Mouse (Mus musculus): ENCODE measurements around the gene Rgs10. TPM values are rescaled to one million over a fixed set of nuclear protein-coding genes. Genes with fewer than 3 reads are reported as not detected.
A peak's percentile ranks its signal among the peaks of the same experiment; 100 is the strongest.

Gene Rgs10
- total RNA-seq, 1 experiment from 2014 or later: 46.9 TPM

DNA sequence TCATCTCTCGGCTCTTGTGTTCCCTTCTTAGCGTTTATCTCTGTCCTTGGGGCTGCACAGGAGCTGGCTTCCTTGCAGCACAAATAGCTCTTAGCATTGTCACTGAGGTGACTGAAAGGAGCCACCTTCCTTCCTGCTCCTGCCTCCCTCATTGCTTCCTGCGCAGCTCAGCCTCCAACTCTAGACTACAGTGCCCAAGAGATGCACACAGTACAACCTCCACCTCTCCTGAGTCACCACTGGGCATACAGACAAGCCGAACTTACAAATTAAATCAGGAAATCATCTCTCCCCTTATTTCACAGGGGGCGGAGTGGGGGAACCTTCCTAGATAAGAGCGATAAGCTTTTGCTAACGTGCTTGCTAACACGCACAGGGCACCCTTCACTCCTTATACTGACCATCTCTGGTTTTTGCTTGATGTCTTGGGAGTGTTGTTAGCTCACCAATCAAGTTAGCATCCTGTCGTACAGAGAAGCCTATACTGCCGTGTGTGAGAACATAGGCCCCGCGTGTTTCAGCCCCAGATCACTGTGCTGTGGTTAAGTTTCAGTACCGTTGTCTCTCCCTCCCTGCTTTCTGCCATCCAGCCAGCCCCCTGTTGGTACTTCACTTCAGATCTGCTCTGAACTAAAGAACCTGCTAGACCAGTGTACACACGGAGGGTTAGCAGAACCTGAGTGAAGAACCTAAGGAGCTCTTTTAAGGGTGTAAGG lies 36.6 kb downstream of the Rgs10 start:
- ATAC-seq (replicated peaks; ENCODE audit: insufficient number of reproducible peaks, low FRiP score, low TSS enrichment, poor library complexity, severe bottlenecking): no peak

DNA sequence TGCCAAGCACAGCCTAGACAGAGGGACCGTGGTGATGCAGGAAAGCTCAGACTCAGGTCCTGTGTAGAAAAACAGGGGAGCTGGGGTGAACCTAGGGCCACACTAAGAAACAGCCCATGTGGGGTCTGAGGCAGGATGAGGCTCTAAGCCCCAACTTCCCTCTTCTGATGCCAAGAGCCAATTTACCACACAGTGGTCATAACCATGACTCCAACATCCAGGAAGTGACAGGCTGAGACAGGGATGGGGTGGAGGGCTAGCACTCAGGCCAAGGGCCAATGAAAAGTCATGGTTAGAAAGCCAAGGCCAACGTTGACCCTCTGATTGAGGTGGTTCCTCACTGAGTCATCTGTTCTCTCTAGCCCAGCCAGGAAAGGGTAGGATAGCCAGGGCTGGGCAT lies 37.6 kb downstream of the Rgs10 start:
- peak; percentile 30 for ATAC-seq (replicated peaks; ENCODE audit: insufficient number of reproducible peaks, low FRiP score, low TSS enrichment, poor library complexity, severe bottlenecking)

DNA sequence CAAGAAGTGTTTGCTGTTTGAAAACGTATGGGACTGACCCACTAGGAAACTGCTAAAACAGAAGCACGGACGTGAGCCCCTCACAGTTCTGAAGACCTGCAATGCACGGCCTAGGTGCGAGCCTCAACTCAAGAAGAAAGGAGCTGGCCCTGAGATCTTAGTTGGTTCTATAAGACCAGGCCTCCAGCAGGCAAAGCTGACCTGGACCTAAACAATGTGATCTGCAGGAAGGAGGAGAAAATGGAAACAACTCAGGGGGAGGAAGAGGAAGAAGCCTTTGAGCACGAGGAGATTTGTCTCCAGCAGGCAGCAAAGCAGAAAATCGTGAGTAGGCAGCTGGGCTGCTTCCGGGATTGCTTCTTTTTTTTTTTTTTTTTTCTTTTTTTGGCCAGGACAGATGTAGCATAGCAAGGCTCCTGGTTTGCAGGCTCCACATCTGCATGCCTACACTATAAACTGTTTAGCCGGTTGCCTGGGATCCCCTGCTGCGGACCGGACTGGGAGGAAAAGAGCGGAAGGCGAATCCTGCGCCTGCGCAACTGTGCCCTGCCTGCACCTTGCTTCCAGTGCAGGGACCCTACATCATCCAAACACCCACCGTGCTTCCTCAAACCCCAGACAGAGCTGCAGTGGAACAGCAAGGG lies 39.3 kb downstream of the Rgs10 start:
- no peak for ATAC-seq (replicated peaks; ENCODE audit: insufficient number of reproducible peaks, low FRiP score, low TSS enrichment, poor library complexity, severe bottlenecking)

DNA sequence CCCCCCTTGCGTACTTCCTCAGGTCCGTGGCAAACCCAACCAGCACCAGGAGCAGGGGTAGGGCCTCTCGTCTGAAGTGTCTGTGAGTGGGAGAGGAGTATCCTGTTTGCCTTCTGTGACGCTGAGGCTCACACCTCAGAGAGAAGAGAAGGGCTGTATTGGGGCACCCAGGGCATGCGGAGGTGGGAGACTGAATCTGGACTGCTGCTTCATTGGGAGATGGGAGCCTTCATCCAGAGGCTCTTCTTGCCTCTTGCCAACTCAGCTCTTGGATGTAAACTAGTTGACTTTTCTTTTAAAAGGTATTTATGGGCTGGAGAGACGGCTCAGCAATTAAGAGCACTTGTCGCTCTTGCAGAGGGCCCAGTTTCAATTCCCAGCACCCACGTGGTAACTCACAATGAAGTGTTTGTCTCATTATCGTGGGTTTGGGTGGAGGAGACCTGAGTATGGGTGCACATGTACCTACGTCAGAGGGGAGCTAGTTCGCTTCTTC lies 42.3 kb downstream of the Rgs10 start:
- ATAC-seq (replicated peaks; ENCODE audit: insufficient number of reproducible peaks, low FRiP score, low TSS enrichment, poor library complexity, severe bottlenecking): no peak

DNA sequence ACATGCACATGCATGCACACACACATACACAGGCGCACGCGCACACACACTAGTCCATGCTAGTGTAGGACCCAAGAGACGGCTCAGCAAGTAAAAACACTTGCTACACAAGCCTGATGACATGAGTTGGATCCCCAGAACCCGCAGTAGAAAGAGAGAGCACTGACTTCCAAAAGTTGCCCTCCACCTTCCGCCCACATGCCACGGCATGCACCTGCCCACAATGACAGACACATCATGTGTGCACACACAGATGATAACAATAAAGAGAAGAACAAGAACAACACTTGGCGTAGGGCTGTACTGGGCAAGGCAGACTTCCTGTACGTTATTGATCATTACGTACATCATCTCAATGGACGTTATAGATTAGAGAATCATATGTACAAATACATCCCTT lies 44.4 kb downstream of the Rgs10 start:
- no peak for ATAC-seq (replicated peaks; ENCODE audit: insufficient number of reproducible peaks, low FRiP score, low TSS enrichment, poor library complexity, severe bottlenecking)

DNA sequence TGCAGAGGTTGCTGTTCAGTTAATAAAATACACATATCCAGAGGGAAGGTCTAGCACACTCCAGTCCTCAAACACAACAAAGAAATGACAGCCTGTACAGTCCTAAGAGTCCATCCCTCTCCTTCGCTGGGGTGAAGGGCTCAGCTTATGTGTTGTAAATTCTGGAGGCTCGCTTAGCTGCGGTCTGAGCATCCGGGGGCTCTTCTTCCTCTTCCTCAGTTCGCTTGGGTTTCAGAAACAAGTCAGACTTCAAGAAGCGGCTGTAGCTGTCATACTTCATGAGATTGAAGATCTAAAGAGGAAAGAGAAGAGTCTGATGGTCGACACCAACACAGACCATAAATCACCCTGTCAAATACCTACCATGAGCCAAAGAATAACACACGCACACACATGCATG lies 44.8 kb downstream of the Rgs10 start:
- no peak for ATAC-seq (replicated peaks; ENCODE audit: insufficient number of reproducible peaks, low FRiP score, low TSS enrichment, poor library complexity, severe bottlenecking)

DNA sequence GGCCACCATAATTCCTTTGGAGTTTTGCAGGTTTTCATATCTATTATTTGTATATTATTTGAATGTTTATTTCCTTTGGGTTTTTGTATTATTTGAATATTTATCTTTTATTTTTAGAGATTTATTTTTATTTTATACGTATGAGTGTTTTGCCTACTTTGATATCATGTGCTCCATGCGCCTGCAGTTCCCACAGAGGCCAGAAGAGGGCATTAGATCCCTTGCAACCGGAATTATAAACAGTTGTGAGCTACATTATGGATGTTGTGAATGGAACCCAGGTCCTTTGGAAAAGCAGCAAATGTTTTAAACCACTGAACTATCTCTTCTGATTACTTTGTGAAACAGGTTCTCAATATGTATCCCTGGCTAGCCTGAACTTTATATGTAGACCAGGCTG lies 46.2 kb downstream of the Rgs10 start:
- no peak for ATAC-seq (replicated peaks; ENCODE audit: insufficient number of reproducible peaks, low FRiP score, low TSS enrichment, poor library complexity, severe bottlenecking)

DNA sequence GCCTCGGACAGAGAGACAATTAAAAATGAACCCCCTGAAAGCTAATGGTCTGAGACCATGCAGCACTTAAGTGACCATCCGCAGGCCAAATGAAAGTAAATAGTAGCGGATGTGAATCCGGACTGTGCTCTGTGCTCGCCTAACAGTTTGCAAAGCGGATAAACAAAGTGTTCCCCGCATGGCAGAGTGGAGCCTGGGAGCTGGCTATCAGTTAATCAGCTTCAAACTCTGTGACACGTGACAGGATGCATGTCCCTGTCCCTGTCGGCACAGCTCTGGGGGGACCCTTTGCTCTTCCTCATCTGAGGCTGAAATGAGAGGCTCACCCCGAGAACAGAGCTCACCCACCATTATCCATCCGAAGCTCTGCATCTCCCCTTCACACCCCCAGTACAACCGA lies 49.2 kb downstream of the Rgs10 start:
- no peak for ATAC-seq (replicated peaks; ENCODE audit: insufficient number of reproducible peaks, low FRiP score, low TSS enrichment, poor library complexity, severe bottlenecking)

DNA sequence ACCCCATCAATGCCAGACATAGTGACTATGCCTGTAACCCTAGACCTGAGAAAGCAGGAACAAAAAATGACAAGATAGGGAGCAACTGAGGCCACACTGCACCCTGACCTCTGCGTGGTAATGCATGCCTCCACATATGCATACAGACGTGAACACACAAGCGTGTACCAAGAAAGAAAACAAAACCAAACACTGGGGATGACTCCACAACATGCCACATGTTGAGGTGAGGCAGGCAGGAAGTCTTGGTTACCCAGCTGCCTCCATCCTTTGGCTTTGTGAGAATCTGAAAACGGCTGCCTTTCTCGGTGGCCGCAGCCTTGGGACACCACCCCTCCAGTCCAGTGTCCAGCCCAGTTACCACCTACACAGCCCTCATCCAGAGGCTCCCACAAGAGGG lies 49.7 kb downstream of the Rgs10 start:
- no peak for ATAC-seq (replicated peaks; ENCODE audit: insufficient number of reproducible peaks, low FRiP score, low TSS enrichment, poor library complexity, severe bottlenecking)

DNA sequence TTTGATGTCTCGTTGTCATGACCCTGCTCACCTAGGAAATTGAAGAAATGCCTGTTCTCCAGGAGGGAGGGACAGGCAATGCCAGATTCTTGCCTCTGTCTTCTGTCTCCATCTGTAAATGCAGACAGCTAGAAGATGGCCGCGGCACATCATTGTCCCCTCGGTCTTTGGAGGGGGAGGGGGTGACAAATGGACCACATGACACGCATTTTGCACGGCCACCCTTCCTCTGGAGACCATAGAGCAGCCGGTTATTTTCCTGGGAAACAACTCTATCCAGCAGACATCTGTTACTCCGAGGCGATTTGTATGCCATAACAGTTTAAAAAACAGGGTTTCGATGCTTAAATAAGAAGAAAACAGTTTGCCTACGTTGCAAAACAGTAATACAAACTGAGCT lies 51.9 kb downstream of the Rgs10 start:
- no peak for ATAC-seq (replicated peaks; ENCODE audit: insufficient number of reproducible peaks, low FRiP score, low TSS enrichment, poor library complexity, severe bottlenecking)

DNA sequence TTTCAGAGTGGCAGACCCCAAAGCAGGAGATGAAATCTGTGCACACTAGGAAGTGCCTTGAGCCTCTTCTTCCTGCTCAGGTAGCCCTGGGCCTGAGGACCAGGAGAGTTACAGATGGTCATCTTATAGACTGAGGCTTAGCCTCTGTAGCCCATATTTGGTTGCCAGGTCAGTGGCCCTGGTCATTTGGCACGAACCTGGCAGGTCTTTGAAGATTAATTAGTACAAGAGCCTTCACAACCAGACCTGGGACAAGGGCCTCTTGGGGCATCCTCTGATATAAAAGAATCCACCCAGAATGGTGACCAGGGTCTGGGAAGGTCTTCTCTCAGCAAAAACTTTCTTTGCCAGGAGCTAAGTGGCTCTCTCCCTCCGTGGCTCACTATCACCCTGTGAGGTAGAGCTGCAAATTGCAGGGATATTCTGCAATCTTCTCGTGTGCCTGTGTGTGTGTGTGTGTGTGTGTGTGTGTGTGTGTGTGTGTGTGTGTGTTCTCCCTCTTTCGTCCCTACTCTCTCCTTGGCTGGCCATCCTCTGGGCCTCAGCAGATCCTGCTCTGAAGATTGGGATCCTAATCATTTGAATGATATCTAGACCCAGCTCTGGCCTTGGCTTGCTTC lies 53.4 kb downstream of the Rgs10 start:
- no peak for ATAC-seq (replicated peaks; ENCODE audit: insufficient number of reproducible peaks, low FRiP score, low TSS enrichment, poor library complexity, severe bottlenecking)

DNA sequence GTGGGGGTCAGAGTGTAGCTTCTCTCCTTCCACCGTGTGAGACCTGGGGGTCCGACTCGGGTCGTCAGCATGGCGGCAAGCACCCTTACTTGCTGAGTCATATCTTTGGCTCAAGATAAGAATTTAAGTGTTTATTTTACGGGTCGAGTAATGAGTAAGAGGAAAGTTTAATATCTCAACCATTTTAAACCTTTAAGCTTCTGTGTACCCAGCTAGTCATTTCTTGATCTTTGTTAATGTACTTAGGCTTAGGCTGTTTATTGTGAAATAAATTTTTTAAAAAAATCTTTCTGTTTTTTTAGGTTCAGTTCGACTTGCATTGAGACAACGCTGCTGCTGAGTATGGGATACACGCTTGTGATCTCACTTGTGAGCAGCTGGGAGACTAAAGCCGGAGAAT lies 54.0 kb downstream of the Rgs10 start:
- ATAC-seq (replicated peaks; ENCODE audit: insufficient number of reproducible peaks, low FRiP score, low TSS enrichment, poor library complexity, severe bottlenecking): no peak

DNA sequence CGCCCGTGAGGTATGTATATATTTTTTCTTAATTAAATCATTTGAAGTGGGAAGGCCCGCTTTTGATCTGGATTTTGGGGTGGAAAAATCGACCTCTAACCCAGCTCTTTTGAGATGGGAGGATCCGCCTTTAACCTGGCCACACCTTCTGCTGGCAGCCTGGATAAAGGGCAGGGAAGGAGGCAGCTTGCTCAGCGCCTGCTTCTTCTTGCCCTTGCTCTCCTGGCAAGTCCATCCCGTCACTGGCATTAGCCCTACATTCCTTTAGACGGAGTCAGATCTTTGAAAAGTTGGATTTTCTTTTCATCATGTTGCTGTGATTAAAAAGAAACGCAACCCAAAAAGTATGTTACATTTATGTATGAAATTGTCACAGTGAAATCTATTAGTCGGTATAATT lies 54.8 kb downstream of the Rgs10 start:
- ATAC-seq (replicated peaks; ENCODE audit: insufficient number of reproducible peaks, low FRiP score, low TSS enrichment, poor library complexity, severe bottlenecking): no peak

DNA sequence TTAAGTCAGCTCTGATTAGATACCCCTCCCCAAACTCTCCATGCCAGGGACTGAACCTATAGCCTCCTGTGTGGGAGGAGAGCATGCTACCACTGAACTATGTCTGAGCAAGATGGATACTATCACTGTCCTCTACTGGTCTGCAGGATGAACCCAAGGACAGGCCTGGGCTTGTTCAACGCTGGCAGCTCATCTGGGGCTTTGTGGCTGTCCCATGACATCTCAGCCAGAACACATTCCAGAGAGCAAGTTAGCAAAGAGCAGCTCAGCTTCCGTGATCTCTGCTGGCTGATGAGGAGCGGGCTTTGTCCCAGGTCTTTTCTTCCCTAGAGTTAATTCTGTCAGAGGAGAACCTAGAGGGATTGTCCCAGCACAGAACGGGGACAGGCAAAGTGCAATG lies 55.6 kb downstream of the Rgs10 start:
- no peak for ATAC-seq (replicated peaks; ENCODE audit: insufficient number of reproducible peaks, low FRiP score, low TSS enrichment, poor library complexity, severe bottlenecking)

DNA sequence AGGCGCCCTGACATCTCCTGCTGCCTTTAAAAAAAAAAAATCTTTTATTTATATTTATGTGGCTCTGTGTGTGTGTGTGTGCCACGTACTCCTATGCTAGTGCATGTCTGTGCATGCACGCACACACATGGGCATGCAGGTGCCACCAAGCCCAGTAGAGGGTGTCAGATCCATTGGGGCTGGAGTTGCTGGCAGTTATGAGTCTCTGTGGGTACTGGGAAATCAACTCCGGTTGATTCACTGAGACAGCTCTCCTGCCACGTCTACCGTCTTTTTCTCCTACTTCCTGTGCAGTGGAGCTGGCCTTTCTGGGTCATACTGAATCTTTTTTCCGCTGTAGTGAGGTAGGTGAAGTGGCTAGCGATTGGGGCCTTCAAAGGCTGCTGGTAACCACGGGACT lies 58.8 kb downstream of the Rgs10 start:
- no peak for ATAC-seq (replicated peaks; ENCODE audit: insufficient number of reproducible peaks, low FRiP score, low TSS enrichment, poor library complexity, severe bottlenecking)

DNA sequence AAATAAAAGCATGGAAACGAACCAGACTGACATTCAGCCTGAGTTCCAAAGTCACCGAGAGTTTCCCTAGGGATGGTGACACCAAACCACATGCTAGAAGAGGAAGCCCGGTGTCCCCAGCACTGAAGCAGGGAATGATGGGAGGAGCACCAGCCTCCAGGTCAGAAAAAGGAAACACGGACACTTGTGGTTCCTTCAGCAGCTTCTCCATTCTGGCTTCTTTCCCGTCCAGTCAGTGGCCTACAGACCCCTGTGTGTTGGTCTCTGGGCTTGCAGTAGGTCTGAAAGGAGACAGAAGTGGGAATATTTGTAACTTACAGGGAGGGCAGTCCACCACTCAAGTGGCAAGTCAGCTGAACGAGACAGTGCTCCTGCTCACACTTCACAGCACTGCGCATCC lies 59.4 kb downstream of the Rgs10 start:
- no peak for ATAC-seq (replicated peaks; ENCODE audit: insufficient number of reproducible peaks, low FRiP score, low TSS enrichment, poor library complexity, severe bottlenecking)

DNA sequence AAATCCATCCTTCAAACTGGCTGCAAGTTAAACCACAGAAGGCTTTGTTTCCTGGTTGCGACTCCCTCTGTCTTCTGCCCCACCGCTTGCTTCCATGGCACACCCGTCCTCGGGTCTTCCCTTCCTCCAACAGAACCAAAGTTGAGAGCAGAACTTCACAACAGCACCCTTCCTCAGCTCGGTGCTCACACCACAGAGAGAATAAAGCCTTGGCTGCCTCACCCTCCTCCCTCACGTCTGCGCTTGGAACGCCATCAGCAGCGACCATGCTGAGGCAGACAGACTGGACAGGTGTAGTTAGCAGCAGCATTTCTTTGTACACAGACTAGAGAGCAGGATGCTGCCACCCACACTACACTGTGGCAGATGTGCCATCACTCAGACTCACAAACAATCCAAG lies 59.8 kb downstream of the Rgs10 start:
- no peak for ATAC-seq (replicated peaks; ENCODE audit: insufficient number of reproducible peaks, low FRiP score, low TSS enrichment, poor library complexity, severe bottlenecking)

DNA sequence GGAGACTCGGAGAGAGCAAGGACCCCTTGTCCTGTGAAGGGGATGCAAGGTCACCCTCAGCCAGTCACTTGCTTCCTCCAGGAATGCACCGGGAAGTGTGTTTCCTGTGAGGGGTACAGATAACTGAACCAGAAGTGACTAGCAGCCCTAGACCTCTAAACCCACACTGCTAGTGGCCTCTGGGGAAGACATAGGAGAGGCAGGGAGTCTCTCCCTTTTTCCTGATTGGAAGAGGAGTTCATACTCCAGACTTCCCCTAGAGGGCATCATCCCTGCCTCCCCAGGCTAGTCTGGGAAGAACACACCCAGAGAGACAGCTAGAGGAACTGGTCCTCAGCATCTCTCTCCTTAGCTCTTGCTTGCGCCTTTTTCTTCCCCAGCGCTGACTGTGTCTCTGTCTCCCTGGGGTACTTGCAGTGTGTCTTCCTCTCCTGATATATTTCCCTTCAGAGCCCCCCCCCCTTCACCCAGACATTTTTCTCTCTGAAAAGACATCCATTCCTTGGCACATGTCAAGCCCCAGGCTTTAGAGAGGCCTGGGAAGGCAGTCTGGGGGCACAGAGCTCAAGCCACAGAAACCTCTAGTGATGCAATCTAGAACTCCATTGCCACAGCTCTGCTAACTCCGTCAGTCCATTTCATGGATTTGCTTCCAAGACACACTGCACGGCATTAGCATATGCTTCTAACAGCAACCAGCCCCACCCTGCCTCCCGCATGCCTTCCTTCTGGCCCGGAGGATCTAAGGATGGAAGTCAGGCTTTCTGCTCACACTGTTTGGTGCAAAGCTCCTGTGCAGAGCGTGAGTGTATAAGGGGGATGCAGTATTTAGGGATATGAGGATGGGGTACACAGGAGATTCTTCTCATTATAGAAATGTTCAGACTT lies 61.4 kb downstream of the Rgs10 start:
- no peak for ATAC-seq (replicated peaks; ENCODE audit: insufficient number of reproducible peaks, low FRiP score, low TSS enrichment, poor library complexity, severe bottlenecking)

DNA sequence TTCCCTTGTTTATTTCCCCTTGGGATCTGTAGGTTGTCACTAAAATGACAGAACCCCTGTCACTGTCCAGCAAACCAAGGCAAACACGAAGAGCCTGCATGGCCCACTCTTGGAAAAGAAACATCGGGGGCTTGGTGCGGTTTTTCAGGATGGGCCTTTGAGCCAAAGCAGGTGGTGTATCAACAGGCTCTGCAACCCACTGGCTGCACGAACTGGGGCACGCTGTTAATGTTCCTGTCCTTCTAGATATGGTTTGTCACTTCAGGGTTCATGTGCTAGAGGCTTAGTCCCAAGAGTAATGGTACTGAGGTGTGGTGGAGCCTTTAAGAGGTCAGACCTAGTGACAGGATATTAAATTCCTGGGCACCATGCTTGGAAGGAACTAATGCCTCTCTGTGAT lies 63.1 kb downstream of the Rgs10 start:
- no peak for ATAC-seq (replicated peaks; ENCODE audit: insufficient number of reproducible peaks, low FRiP score, low TSS enrichment, poor library complexity, severe bottlenecking)
